Mouse (Mus musculus) thymus, postnatal 0 days (tissue): Measurements from ENCODE around the gene Gbp4. TPM values are rescaled to one million over a fixed set of nuclear protein-coding genes. Genes with fewer than 3 reads are reported as not detected.

ENCODE experiments used
- polyA plus RNA-seq: library from polyadenylated mRNA; unstranded; fragments of >200 nt; fragmentation: Nextera tagmentation; extraction: Ambion mirVana; gene quantifications from 2 replicates; pipeline ENCODE4 v1.2.1, GENCODE M21; 2015

Gbp4 gene
- polyA plus RNA-seq, 1 experiment from 2014 or later = 59.6 TPM

Other genes with a start within 250 kb of the Gbp4 start
- gene Abcg3, start 156.9 kb downstream of the Gbp4 start, polyA plus RNA-seq = 41.0 and 43.7 TPM in 2 replicates
- 20.9 and 31.5 TPM in 2 replicates for gene Gbp9, start within 50 bp of the Gbp4 start, polyA plus RNA-seq
- gene Gbp8, start within 50 bp of the Gbp4 start, polyA plus RNA-seq = 61.9 and 67.2 TPM in 2 replicates
- gene Gbp10, start 99.9 kb upstream of the Gbp4 start, polyA plus RNA-seq = 2.6 and 3.3 TPM in 2 replicates
- 0.56 TPM in 1 of 2 replicates, not detected in the other for gene Gm43302, start 154.1 kb upstream of the Gbp4 start, polyA plus RNA-seq
- 34.8 and 40.5 TPM in 2 replicates for gene Gbp6, start 154.1 kb upstream of the Gbp4 start, polyA plus RNA-seq